Mouse (Mus musculus): ENCODE data around the gene Nhsl1. TPM values are rescaled to one million over a fixed set of nuclear protein-coding genes. Genes with fewer than 3 reads are reported as not detected.
A peak's percentile ranks its signal among the peaks of the same experiment; 100 is the strongest.

Nhsl1 gene
- total RNA-seq, 1 experiment from 2014 or later, result 5.3 TPM

- DNase-seq, result no peak
Observed at GRCm38 (mm10) chr10:18489936-18490335, 171.2 kb downstream of the Nhsl1 start.

GRCm38 (mm10) chr10:18491952-18492351, 173.2 kb downstream of the Nhsl1 start:
- DNase-seq, result no peak

- no peak for DNase-seq
Observed at GRCm38 (mm10) chr10:18493010-18493894, 174.5 kb downstream of the Nhsl1 start.

GRCm38 (mm10) chr10:18494249-18494648, 175.5 kb downstream of the Nhsl1 start:
- DNase-seq, result no peak

GRCm38 (mm10) chr10:18497066-18497465, 178.3 kb downstream of the Nhsl1 start:
- DNase-seq, result no peak

- DNase-seq, result no peak
Observed at GRCm38 (mm10) chr10:18501997-18502396, 183.2 kb downstream of the Nhsl1 start.

GRCm38 (mm10) chr10:18505690-18506089, 186.9 kb downstream of the Nhsl1 start:
- no peak for DNase-seq

- DNase-seq, result no peak
Observed at GRCm38 (mm10) chr10:18506501-18506946, 187.7 kb downstream of the Nhsl1 start.

- no peak for DNase-seq
Observed at GRCm38 (mm10) chr10:18507869-18508473, 189.2 kb downstream of the Nhsl1 start.

- DNase-seq, result peak; percentile 26
Observed at GRCm38 (mm10) chr10:18508586-18508985, 189.8 kb downstream of the Nhsl1 start.

- DNase-seq, result no peak
Observed at GRCm38 (mm10) chr10:18510663-18511062, 191.9 kb downstream of the Nhsl1 start.

DNA sequence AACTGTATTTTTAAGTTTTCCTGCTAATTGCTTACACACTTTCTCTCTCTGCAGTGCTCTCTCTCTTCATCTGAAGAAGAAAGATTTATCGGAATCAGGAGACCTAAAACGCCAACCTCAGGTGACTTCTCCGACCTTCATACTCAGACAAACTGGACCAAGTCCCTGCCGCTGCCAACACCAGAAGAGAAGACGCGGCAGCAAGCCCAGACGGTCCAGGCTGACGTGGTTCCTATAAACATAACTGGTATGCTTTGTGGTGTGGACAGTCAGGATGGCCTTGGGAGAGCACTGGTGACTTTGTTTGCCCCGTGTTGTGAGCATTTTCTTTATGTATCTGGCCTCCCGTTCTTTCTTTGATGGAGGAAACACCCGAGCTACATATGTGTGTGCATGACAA, 192.7 kb downstream of the Nhsl1 start:
- DNase-seq, result no peak

DNA sequence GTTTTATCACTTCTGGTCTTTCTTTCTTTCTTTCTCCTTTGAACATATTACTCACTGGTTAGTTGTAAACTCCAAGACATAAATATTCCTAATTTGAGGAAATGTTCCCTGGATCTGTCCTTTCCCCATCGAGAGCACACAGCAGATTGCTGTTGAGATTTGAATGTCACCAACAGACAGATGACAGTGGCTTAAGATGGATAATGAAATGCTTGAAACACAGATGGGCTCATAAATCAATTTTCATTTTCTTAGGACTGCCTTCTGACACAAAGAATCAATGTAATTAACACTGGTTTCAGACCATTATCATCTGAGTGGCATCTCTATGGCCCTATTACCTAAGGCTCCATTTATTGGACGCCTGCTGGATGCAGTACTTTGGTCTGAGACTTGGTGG, 203.8 kb downstream of the Nhsl1 start:
- DNase-seq, result no peak

GRCm38 (mm10) chr10:18525311-18525710, 206.5 kb downstream of the Nhsl1 start:
- no peak for DNase-seq

DNA sequence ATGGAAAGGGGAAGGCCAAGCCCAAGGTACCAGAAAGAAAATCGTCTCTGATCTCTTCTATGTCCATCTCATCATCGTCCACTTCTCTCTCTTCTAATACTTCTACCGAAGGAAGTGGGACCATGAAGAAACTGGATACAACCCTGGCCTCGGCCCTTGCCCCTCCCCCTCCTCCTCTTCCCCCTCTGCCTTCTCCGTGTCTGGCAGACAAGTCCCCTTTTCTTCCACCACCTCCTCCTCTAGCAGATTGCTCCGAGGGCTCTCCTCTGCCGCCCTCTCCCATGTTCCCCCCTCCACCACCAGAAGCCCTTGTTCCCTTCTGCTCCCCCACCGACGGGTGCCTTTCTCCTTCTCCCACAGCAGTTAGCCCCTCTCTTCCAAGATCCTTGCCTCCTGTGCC, 206.9 kb downstream of the Nhsl1 start:
- no peak for DNase-seq

DNA sequence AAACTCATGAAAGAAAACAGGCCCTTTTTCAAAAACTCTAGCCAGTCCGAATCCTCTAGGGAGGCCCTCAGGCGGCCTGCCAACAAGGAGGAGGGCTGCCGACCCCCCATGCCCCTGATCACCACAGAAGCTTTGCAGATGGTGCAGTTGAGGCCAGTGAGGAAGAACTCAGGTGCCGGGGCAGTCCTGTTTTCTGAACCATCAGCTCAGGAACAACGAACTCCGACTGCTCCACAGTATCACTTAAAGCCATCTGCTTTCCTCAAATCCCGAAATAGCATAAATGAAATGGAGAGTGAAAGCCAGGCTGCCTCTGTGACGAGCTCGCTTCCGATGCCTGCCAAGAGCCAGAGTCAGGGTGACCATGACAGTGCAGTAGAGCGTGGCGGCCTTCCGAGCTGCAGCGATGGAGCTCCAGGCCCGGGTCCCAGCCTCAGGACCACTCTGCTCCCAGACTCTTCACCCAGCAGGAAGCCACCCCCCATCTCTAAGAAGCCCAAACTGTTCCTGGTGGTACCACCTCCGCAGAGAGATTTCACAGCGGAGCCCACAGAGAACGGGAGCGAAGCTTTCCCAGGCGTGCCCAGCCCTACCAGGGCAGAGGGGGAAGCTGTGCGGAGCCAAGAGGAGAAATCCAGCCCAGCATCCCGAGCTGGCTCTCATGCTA, 207.5 kb downstream of the Nhsl1 start:
- no peak for DNase-seq

GRCm38 (mm10) chr10:18526851-18527675, 208.3 kb downstream of the Nhsl1 start:
- DNase-seq, result no peak

- DNase-seq, result no peak
Observed at GRCm38 (mm10) chr10:18527766-18528165, 209.0 kb downstream of the Nhsl1 start.

GRCm38 (mm10) chr10:18528475-18528874, 209.7 kb downstream of the Nhsl1 start:
- DNase-seq, result no peak

DNA sequence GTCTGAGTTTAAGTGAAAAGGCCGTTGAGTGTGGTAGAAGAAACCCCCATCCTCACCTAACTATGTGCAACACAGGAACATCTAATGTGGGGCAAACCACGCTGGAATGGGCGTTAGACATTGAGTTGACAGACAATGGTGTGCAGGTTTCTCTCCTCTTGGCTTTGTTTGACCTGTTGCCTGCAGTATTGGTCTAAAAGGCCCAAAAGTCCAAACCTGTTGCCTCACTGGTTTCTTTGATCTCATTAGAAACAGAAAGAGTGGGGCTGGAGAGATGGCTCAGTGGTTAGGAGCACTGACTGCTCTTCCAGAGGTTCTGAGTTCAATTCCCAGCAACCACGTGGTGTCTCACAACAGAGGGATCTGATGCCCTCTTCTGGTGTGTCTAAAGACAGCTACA, 210.4 kb downstream of the Nhsl1 start:
- DNase-seq, result no peak

DNA sequence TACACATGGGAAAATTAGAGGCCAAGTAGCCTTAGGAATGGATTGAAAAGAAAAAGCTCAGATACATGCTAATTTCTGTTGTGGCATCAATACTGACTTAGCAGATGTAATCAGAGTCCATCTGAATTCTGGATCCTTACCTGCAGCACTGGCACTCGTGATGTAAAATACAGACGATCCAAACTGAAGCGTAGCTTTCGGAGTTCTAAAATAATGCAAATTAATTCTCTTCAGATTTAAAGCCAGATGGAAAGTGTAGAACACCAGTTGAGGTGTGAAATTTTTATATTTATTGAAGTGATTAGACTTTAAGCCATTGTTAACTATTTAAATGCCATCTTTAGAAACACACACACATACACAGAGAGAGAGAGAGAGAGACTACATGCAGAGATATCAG, 211.4 kb downstream of the Nhsl1 start:
- no peak for DNase-seq

DNA sequence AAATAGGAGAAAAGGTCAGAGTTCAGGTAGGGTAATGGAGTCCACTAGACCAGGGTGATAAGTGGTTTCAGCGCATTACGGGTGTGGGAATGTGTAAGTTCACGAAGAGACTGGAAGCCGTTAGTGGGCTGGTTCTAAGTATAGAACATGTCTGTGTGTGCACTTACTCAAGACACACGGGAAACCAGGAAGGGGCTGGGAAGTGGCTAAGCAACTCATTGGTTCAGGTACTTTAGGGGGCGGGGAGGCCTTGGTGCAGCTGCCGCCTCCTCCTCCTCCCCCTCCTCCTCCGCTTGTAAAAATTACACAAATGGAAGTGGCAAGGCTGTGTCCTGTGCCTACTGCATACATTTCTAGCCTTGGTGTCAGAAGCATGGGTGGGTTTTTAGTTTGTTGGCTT, 213.5 kb downstream of the Nhsl1 start:
- no peak for DNase-seq

All from adrenal gland, postnatal 25 days (tissue).